Mouse (Mus musculus) lung, postnatal 14 days (tissue): Measurements from ENCODE around the gene Mmachc.

Experiments used
- DNase-seq: peaks from one replicate; pipeline ENCODE4 v3.0.0; 2021

Mmachc gene

DNA sequence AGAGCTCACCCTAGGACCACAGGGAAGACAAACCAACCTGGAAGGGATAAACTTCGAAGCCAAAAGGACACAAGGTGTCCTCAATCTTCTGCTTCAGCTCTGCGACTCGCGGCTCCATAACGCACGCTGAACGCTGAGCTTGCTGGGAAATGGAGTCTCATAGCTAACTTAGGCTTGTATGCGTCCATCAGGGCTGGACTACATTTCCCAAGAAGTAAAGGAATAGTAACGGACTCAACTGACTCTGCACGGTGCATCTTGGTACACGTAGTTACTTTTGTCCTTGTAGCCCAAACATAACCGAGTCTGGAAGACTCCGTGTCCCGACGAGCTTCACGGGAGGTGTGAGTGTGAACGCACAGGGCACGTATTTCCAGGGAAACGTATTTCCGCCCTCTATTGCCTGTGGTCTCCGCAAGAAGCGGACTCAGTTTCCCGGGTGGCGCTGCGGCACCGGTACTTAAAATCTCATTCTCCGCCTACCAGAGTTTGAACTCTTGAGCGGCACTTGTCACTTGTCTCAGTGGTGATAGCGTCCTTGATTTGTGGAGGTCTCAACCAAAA is at the start of gene Mmachc, which contains the start of gene Ccdc163:
TSS of gene Mmachc (minus strand) at position 206 of the 564 bp plus-strand sequence.
TSS of gene Ccdc163 (plus strand) at position 309 of the 564 bp plus-strand sequence.
- DNase-seq, result peak; percentile 89

- no peak for DNase-seq
Observed at GRCm38 (mm10) chr4:116749750-116750149, 41.5 kb upstream of the Mmachc start.

DNA sequence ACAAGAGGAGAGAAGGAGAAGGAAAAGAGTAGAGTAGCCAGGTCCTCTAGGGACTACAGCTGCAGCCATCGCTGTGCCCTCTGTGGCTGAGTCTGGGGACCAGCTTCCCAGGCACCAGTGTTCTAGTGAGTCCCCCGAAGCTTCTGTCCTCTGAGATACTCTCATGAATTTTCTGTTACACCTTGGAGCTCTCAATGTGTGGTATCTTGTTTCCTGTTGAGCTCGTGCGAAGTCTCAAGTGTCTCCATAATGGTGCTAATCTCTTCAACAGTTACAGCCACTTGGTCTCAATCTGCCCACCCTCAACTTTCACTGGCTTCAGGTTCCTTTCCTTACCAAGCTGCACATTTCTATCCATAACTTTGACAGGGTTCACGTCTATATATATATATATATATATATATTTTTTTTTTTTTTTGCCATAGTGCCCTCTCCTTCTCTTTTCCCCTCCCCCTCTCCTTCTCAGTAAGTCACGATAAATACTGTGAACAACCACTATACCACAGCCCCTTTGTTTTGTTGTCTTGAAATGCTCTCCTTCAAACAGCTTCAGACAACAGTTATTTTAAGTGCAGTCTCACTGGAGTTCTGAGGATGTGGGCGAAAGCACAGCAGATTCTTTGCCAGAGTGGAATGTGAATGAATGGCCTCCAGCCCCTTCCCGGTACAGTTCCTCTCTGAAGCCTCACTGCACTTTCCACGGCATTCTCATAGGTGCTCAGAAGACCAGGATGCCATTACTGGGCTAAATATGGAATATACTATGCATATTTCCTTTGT is 31.0 kb upstream of the Mmachc start:
- no peak for DNase-seq

GRCm38 (mm10) chr4:116734996-116735395 is 26.8 kb upstream of the Mmachc start:
- no peak for DNase-seq

GRCm38 (mm10) chr4:116732355-116732754 is 24.1 kb upstream of the Mmachc start:
- no peak for DNase-seq

- DNase-seq, result no peak
Observed at GRCm38 (mm10) chr4:116731077-116731476, 22.9 kb upstream of the Mmachc start.

DNA sequence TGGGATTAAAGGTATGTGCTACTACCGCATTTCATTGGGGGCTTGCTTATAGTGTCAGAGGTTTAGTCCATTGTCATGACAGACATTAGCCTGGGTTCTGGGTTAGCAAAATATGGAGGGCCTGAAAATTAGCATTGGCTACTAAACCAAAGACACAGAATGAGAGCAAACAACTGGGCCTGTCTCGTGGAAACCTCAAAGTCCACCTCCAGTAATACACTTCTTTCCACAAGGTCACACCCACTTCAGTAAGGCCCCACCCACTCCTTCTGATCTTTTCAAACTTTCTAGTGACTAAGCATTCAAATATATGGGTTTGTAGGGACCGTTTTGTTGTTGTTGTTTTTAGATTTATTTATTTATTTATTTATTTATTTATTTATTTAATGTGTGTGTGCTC is 21.3 kb upstream of the Mmachc start:
- no peak for DNase-seq

- DNase-seq, result no peak
Observed at GRCm38 (mm10) chr4:116727401-116727800, 19.2 kb upstream of the Mmachc start.

DNA sequence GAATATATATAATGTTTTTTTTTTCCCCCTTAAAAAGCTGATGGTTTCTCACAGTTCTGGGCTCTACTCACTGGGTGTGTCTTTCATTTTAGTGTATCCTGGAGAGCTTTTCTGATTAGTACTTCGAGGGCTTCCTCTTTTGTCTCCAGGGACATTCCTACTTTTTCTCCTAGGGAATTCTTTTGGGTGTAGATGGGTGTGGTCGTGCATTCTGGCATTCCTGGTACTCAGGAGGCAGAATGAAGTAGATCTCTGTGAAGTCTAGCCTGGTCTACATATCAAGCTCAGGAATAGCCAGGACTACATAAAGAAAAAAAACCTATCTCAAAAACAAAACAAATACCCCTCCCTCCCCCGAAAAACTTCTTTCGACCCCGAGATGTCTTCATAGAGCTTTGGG is 17.2 kb upstream of the Mmachc start:
- DNase-seq, result no peak

DNA sequence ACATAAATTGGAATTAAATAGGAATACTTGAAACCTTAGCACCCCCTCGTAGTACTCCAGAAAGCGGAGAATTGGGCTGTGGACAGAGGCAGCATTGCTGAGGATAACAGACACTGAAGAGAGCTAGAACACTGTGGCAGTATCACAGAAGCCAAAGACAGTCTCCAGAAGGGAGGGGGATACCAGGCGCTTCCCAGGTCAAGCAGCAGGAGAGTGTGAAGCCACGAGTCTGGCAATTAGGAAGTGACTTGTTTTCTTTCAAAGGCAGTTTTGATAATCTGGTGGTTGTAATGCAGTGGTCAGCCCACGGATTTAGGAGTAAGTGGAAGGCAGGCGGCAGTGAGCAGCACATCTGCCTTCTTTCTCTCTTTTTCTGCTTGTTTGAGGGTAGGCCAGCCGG is 14.0 kb upstream of the Mmachc start:
- DNase-seq, result no peak

GRCm38 (mm10) chr4:116721098-116721628 is 13.0 kb upstream of the Mmachc start:
- DNase-seq, result no peak

DNA sequence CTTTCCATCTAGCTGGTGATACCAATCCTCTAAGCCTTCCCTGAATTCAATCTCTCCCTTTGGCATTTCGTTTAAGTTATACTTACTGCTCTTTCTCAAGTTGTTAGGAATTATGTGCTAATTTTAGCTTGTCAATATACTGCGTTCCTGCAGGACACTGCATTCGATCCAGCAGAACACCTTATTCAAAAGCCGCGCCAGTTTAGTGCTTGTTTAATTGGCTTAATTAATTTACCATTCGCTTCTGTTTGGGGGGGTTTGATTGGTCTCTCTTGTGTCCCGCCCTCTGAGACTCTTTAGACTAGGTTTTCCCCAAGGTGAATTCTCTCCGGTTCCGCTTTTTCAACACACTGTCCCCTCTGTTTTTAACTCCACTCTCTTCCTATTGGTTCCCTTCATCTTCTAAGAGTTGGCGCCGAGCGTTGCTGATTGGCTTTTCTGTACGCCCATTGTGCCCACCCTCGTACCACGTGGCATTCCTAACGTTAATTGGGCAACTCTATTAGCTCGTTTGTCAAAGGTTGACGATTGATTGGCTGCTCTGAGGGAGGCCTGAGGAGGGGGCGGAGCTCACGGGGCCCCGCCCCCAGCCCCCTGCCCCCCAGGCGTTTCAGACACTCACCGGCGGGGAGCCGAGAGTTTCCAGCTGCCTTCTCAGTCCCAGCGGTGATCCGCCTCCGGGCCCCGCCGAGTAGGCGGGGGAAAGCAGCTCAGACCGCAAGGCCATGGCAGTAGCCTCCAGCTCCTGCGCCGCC is 12.3 kb upstream of the Mmachc start, which contains the start of gene Tesk2:
TSS of gene Tesk2 (plus strand) at position 606 of the 755 bp plus-strand sequence.
- DNase-seq, result peak; percentile 90

DNA sequence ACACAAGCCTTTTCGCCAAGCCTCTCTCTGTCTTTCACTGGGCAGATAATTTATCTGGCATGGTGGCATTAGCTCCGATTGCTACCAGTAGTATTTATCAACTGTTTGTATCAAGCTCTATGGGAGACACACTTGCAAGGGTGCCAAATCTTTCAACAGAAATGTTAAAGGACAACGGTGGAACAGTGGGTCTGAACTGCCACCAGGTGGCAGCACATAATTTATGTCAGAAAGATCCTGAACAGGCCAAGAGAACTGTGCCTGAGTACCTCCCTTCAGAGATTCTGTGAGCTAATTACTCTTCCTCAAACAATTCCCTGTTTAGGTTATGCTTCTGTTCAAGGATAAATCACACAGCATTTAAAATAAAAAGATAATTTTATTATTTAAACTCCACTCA is 11.2 kb upstream of the Mmachc start:
- peak; percentile 79 for DNase-seq

DNA sequence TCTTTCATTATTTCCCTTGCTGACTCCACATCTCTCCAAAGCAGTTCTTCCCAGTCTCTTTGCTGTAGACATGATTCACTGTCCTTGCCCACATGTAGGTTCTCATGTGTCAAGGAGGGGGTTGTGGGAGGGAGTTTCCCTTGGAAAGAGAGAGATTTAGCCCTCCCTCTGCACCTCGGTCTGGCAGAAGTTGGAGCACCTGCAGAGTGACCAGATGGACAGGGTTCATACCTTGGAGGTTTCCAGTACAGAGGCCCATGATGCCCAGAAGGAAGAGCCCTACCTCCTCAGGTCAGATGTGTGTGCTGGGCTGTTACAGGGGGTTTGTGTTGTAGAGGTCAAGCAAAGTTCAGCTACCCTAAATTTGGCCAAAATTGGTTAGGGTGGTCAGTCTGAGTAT is 4.3 kb upstream of the Mmachc start:
- DNase-seq, result no peak

- DNase-seq, result no peak
Observed at GRCm38 (mm10) chr4:116710154-116710553, 1.9 kb upstream of the Mmachc start.

- DNase-seq, result no peak
Observed at GRCm38 (mm10) chr4:116708791-116709390, 685 bp upstream of the Mmachc start.

DNA sequence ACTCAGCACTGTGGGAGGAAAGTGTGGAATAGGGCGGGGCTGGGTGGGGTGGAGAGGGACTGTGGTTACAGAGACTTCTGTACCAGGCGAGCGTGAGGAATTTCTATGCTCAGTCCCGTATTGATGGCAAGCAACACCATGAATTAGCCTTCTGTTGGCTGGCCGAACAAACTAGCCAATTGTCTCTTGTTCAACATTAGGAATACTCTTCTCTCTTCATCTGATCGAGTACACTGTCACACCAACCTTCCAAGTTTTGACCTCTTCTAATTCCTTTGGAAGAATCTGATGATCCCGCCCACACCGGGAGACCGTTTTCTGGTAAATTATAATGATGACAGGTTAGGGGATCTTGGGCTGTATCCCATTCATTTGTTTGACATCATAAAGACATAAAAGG is 540 bp downstream of the Mmachc start:
- no peak for DNase-seq

DNA sequence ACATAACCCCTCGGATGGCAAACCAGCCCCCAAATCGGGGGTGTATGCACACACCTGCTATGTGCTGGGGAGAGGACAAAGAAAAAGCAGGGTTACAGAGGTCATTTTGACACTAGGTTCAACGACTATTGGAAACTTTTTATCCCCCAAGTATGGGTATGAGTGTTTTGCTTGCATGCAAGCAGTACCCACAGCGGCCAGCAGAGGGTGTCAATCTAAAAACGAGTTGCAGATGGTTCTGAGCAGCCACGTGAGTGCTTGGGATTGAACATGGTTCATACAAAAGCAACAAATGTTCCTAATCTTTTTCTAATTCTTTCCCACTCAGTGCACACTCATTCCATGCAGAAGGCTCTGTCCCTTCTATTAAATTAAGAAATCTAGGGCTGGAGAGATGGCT is 4.4 kb downstream of the Mmachc start:
- DNase-seq, result peak; percentile 84

DNA sequence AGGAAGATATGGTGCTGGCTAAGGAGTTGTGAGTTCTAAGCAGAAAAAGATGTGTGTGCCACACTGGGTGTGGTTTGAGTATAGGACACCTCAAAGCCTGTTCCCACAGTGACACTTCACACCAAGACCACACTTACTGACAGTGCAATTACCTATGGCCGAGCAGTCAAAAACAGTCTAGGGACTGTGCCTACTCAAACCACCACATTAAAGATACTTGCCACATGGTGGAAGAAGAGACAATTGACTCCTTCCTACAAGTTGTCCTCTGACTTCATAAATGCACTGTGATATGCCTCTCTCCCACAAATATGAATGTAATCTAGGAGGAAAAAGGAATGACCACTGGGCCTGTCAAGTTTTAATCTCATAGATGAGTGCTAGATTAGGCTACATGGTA is 7.2 kb downstream of the Mmachc start:
- DNase-seq, result no peak

- no peak for DNase-seq
Observed at GRCm38 (mm10) chr4:116698693-116699342, 9.4 kb downstream of the Mmachc start.

DNA sequence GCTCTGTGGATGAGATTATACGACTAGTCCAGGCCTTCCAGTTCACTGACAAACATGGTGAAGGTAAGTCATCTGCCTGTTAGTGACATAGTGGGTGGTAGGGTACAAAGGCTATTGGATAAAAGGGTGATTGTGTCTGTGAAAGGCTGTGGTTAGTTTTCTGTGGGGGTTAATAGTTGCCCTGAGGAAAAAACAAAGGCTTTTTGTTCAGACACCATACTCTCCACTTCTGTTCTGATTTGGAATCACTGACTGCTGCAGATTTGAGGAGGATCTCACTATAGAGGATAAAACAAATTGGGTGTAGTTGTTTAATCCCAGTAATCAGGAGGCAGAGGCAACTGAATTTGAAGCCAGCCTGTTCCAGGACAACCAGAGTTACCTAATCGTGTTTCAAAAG is 14.4 kb downstream of the Mmachc start:
- no peak for DNase-seq

DNA sequence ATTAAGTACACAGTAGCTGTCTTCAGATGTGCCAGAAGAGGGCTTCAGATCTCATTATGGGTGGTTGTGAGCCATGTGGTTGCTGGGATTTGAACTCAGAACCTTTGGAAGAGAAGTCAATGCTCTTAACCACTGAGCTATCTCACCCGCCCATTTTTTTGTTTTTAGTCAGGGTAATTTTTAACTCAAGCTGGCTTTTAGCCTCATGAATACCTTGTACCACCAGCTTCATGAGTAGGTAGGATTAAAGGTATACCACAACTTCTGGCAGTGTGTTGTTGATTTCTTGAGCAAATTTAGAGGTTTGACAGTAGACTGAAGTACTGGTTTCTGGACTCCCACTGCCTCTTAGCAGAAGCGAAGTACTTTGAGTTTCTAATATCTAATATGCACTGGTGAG is 16.1 kb downstream of the Mmachc start:
- no peak for DNase-seq
